Mouse (Mus musculus): ENCODE measurements around the gene Dhx57. TPM values are rescaled to one million over a fixed set of nuclear protein-coding genes. Genes with fewer than 3 reads are reported as not detected.

Gene Dhx57
- total and polyA plus RNA-seq, 3 experiments = 3.4 to 6.8 TPM; not detected in 1

Other genes with a start within 250 kb of the Dhx57 start
- gene Hnrnpll, start 228.1 kb downstream of the Dhx57 start, total RNA-seq (2012; rRNA removed) = 44.9 and 48.7 TPM in 2 replicates
- gene Hnrnpll, start 228.1 kb downstream of the Dhx57 start, polyA plus RNA-seq (2012; ENCODE audit: insufficient read depth in 1 of 2, insufficient read length in 2 of 2, low read depth in 1 of 2, low replicate concordance in 2 of 2, missing spikeins in 1 of 2) = 100 to 1,000 TPM in 1 of 2 experiments, 10 to 100 TPM in 1; 77.7 to 142 TPM
- not detected in 2 replicates for gene Galm, start 163.0 kb downstream of the Dhx57 start, total RNA-seq (2012; rRNA removed)
- under 1 TPM in 1 of 2 experiments, not detected in 1; 0.15 TPM for gene Galm, start 163.0 kb downstream of the Dhx57 start, polyA plus RNA-seq (2012; ENCODE audit: insufficient read depth in 1 of 2, insufficient read length in 2 of 2, low read depth in 1 of 2, low replicate concordance in 2 of 2, missing spikeins in 1 of 2)
- gene Srsf7, start 83.2 kb downstream of the Dhx57 start, total RNA-seq (2012; rRNA removed) = 419 and 425 TPM in 2 replicates
- 100 to 1,000 TPM in 1 of 2 experiments, not detected in 1; 399 TPM for gene Srsf7, start 83.2 kb downstream of the Dhx57 start, polyA plus RNA-seq (2012; ENCODE audit: insufficient read depth in 1 of 2, insufficient read length in 2 of 2, low read depth in 1 of 2, low replicate concordance in 2 of 2, missing spikeins in 1 of 2)
- gene Ttc39d, start 83.0 kb downstream of the Dhx57 start, total RNA-seq (2012; rRNA removed) = not detected in 2 replicates
- gene Ttc39d, start 83.0 kb downstream of the Dhx57 start, polyA plus RNA-seq (2012; ENCODE audit: insufficient read depth in 1 of 2, insufficient read length in 2 of 2, low read depth in 1 of 2, low replicate concordance in 2 of 2, missing spikeins in 1 of 2) = not detected
- 25.3 and 31.6 TPM in 2 replicates for gene Gemin6, start 66.0 kb downstream of the Dhx57 start, total RNA-seq (2012; rRNA removed)
- 10 to 100 TPM in 1 of 2 experiments, not detected in 1; 19.6 TPM for gene Gemin6, start 66.0 kb downstream of the Dhx57 start, polyA plus RNA-seq (2012; ENCODE audit: insufficient read depth in 1 of 2, insufficient read length in 2 of 2, low read depth in 1 of 2, low replicate concordance in 2 of 2, missing spikeins in 1 of 2)
- gene Morn2, start 273 bp downstream of the Dhx57 start, total RNA-seq (2012; rRNA removed) = 7.4 and 9.0 TPM in 2 replicates
- gene Morn2, start 273 bp downstream of the Dhx57 start, polyA plus RNA-seq (2012; ENCODE audit: insufficient read depth in 1 of 2, insufficient read length in 2 of 2, low read depth in 1 of 2, low replicate concordance in 2 of 2, missing spikeins in 1 of 2) = 10 to 100 TPM in 1 of 2 experiments, not detected in 1; 18.1 TPM
- gene Arhgef33, start 16.9 kb upstream of the Dhx57 start, total RNA-seq (2012; rRNA removed) = 0.08 TPM in 1 of 2 replicates, not detected in the other
- gene Arhgef33, start 16.9 kb upstream of the Dhx57 start, polyA plus RNA-seq (2012; ENCODE audit: insufficient read depth in 1 of 2, insufficient read length in 2 of 2, low read depth in 1 of 2, low replicate concordance in 2 of 2, missing spikeins in 1 of 2) = not detected
- gene Gm10190, start 83.1 kb upstream of the Dhx57 start, total RNA-seq (2012; rRNA removed) = not detected in 2 replicates
- gene Gm10190, start 83.1 kb upstream of the Dhx57 start, polyA plus RNA-seq (2012; ENCODE audit: insufficient read depth in 1 of 2, insufficient read length in 2 of 2, low read depth in 1 of 2, low replicate concordance in 2 of 2, missing spikeins in 1 of 2) = not detected
- 4.6 and 6.7 TPM in 2 replicates for gene Sos1, start 190.0 kb upstream of the Dhx57 start, total RNA-seq (2012; rRNA removed)
- gene Sos1, start 190.0 kb upstream of the Dhx57 start, polyA plus RNA-seq (2012; ENCODE audit: insufficient read depth in 1 of 2, insufficient read length in 2 of 2, low read depth in 1 of 2, low replicate concordance in 2 of 2, missing spikeins in 1 of 2) = 10 to 100 TPM; 12.1 to 20.3 TPM